Mouse (Mus musculus): Measurements from ENCODE around the gene Cct8. TPM values are rescaled to one million over a fixed set of nuclear protein-coding genes. Genes with fewer than 3 reads are reported as not detected.
A peak's percentile ranks its signal among the peaks of the same experiment; 100 is the strongest.

The Cct8 gene
- total RNA-seq, 2 experiments from 2014 or later, result 144 to 174 TPM

DNA sequence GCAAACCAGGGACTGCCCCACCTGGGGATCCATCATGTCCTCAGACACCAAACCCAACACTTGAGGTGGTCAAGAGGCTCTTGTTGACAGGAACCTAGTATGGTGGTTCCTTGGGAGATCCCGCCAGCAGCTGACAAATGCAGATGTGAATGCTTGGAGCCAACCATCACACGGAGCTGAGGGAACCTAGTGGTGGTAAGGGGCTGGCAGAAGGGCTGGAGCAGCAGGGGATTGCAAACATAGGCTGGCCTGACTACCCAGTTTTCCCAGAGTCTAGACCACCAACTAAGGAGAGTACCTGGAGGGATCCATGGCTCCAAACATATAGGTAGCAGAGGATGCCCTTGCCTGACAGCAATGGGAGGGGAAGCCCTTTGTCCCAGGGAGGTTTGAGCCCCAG, 42.4 kb downstream of the Cct8 start:
- DNase-seq (ENCODE audit: low spot score), result no peak
- intact Hi-C loops (cut with DNase I), result no loop called here

DNA sequence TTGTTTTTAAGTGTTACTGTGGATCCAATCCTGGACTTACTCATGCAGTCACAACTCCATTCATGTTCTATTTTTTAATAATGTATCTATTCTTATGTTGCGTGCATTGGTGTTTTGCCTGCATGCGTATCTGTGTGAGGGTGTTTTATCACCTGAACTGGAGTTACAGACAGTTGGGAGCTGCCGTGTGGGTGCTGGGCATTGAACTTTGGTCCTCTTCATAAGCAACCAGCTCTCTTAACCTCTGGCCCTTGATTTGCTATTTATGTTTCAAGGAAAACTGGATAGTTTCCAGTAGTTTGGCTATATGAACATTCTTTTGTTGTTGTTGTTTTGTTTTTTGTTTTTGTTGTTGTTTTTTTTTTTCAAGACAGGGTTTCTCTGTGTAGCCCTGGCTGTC, 50.1 kb downstream of the Cct8 start:
- DNase-seq (ENCODE audit: low spot score), result no peak
- intact Hi-C loops (cut with DNase I), result no loop called here

DNA sequence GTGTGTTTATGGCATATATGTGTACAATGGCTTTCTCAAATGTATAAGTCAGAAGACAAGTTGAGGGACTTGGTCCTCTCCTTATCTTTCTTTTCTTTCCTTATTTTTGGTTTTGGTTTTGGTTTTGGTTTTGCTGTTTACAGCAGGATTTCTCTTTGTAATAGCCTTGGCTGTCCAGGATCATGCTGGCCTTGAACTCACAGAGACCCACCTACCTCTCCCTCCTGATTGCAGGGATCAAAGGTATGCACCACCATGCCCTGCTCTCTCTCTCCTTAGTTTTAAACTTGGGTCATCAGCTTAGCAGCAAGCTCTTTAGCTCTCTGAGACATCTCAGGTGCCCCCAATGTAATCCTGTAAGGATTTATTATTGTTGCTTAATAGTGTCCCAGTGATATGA, 50.6 kb downstream of the Cct8 start:
- intact Hi-C loops (cut with DNase I), result no loop called here

DNA sequence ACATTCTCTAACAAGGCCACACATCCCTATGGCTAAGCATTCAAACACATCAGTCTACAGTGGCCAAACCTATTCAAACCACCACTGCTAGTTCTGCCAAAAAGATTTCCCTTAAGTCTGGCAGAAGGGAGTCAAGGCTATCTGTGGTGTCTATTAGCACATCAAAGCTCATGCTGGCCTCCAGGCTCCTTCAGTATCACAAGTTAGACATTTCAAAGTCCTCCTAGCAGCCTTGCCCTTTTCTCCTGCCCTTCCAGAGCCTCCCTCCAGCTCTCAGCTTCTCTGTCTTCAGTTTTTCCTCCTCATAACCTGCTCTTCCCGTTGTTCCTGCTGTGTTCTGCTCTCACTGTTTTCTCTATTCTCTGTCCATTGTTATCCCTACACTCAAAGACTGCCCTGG, 51.6 kb downstream of the Cct8 start:
- DNase-seq (ENCODE audit: low spot score), result no peak
- intact Hi-C loops (cut with DNase I), result no loop called here

More for the DNA sequence above, 50.6 kb downstream of the Cct8 start:
- no peak for DNase-seq (ENCODE audit: low spot score)

DNA sequence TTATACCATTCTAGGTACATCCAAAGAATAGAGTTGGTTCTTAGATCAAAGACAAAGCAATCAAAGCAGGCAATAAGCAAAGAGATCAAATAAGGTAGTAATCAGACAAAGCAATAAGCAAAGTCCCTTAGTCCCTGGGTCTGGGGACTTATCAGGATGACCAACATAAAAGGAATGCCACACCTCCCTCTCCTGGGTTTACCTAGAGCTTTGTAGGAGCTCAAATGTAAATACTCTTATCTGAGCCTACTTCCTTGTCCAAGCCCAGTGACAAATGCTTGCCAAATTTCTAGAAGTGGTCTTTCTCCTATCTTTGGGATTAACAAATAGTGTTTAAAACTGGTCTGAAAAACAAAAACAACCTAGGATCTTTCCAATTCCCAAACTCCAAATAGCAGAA, 52.4 kb downstream of the Cct8 start:
- intact Hi-C loops (cut with DNase I), result no loop called here
- no peak for DNase-seq (ENCODE audit: low spot score)

DNA sequence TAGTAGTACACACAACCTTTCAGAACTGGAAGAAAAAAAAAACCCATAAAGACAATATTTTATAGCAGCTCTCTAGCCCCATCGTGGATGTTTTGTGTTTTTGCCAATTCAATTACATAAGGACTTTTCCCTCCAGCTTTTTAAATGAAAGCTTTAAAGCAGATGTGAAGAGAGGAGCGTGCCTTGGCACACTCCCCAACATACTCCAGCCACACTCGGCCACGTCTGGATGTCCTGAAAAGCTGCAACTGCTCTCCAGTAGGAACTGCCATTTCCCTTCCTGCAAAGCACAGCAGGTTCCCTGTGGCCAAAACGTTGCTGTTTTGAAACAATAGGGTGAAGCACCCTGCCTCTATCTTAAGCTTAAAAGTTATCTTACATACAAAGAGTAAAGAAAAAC, 53.4 kb downstream of the Cct8 start:
- no peak for DNase-seq (ENCODE audit: low spot score)

DNA sequence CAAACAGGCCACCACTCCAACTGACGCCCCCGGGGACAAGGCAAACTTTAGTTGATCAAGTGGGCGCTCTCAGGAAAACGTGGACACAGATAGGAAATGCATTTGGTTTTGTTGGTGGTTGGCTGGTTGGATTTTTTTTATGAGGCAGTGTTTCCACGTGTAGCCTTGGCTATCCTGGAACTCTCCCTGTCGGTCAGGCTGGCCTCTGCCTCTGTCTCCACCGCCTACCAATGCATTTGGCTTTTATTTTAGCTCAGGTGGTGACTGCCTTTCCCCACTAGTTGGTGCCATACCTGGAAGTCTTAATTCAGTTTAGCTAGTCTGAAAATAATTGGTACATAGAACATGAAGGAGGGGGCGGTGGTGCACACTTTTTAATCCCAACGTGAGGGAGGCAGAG, 54.6 kb downstream of the Cct8 start:
- no peak for DNase-seq (ENCODE audit: low spot score)
- intact Hi-C loops (cut with DNase I), result loop anchor here (2.0 kb wide), 2 partner anchors 14 to 54 kb away; partner anchors contain the start of genes Cct8 and Usp16

More for the DNA sequence above, 53.4 kb downstream of the Cct8 start:
- intact Hi-C loops (cut with DNase I), result no loop called here

DNA sequence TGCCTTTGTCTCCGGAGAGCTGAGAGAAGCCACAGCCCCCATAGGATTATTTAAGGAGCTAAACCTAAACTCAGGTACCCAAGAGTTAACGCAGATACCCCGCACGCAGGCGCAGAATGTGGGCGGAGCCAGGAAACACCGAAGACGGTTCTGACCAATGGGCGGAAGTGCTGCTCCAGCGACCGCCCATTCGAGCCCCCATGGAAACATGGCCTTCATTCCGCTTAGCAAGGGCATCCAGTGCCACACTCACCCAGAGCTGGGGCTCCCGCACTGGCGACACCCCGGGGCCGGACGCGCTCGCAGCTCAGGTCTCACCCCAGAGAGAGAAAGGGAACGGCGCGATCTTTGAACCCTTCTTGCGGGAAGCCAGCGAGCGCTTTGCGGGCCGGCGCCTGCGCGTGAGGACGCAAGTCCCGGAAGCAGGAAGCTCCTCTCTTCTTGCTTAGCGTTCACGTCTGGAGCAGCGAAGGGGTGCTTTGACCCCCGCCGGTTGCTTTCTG, 55.4 kb downstream of the Cct8 start, which contains the start of gene Rwdd2b:
Gene Rwdd2b (minus strand): TSS at position 390 of the 503 bp plus-strand sequence.
- DNase-seq (ENCODE audit: low spot score), result peak; percentile 85
- intact Hi-C loops (cut with DNase I), result loop anchor here (2.0 kb wide), 2 partner anchors 15 to 55 kb away; partner anchors contain the start of genes Cct8 and Usp16

DNA sequence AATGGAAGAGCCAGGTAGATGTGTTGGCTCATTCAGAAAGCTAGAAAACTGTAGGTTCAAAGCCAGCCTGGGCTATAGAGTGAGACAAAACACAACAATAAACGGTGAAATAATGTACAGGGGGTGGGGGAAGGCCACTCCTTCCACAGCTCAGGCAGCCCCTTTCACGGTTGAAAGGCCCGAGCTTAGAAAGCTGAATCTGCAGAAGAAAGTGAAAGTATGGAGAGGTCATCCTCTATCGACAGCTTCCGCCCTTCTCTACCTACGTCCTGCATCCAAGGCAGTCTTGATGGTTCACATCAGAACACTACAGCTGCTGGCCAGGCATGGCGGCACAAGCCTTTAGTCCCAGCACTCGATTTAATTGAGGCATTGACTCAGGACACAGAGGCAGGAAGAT, 57.0 kb downstream of the Cct8 start:
- intact Hi-C loops (cut with DNase I), result no loop called here
- DNase-seq (ENCODE audit: low spot score), result no peak

DNA sequence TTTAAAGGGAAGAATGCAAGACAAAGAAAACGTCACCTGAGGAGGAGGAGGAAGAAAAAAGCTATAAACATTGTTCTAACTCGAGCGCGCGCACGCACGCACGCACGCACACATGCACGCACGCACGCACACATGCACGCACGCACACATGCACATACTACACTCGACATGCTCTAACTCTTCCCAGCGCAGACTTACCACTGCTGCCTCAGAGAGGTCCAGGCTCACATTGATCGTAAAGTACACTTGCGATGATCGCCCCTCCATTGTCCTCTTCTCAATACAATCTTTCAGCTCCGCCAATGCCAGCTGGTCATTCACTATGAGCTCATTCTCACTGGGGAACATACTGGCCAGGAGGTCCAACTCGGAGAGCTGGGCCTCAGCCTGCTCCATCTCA, 58.6 kb downstream of the Cct8 start:
- DNase-seq (ENCODE audit: low spot score), result no peak
- intact Hi-C loops (cut with DNase I), result no loop called here

DNA sequence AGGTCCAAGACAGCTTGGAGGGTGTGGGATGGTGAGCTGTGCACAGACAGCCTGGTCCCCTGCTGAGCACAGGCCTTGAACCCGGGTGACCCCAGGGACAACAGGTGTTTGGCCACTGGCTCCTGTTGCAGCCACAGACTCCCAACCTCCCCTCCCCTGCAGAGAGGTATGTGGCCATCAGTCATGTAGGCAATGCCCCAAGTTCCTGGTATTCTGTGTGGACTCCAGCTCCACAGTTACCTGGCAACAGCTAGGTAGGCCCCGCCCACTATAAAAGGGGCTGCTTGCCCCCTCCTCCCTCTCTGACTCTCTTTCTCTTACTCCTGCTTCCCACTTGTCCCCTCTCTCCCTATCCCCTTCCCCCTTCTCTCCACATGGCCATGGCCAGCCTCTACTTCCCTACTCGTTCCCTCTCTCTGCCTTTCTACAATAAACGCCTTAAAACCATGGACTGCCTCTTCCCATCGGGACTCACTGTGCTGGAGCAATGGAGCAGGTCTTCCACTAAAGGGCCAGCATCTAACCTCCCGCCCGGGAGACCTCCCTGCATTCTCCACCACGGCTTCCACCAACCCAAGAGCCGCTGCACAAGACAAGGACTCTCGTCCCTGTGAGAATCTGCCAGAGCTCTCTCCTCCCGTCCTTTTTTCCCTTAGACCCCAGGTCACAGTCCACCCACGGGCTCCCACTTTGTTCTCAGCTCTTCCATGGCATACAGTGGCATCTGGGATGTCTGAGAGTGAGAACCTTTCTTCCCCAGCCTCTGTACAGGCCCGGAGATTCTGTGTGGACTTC, 60.1 kb downstream of the Cct8 start:
- intact Hi-C loops (cut with DNase I), result no loop called here
- DNase-seq (ENCODE audit: low spot score), result no peak

DNA sequence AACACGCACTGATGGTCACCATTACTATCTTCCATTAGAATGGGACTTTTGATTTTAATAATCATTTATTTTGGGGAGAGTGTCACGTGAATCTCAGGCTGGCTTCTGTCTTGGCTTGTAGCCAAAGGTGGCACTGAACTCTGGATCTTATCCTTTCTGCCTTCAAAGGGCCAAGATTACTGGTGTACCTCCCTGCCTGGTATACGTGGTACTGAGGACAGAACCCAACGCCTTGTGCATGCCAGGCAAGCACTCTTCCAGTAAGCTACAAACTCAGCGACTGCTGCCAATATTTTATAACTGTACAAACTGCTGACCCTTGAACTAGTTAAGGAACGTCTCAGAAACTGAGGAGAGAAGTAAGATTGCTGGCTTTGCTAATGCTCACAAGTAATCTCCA, 60.7 kb downstream of the Cct8 start:
- intact Hi-C loops (cut with DNase I), result no loop called here
- no peak for DNase-seq (ENCODE audit: low spot score)

DNA sequence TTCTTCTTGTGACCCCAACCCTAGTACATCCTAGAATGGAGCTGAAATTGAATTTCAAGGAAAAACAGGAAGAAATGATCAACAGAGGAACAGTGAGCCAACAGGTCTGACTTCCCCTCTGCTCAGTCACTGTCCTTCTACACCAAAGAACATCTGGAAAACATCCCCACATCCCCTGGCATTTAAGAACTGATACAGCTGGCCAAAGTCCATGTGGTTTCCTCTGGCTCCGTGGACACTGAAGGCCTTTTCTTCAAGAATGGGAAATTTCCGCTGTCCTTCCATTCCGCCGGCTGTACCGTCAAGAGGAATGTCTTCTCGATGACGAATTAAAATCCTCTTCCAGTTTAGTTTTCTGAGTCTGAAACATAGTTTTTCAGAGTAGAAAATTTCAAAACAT, 61.4 kb downstream of the Cct8 start:
- intact Hi-C loops (cut with DNase I), result no loop called here
- no peak for DNase-seq (ENCODE audit: low spot score)

Other genes starting within 250 kb of the Cct8 start
- gene N6amt1, start 141.7 kb downstream of the Cct8 start, total RNA-seq (2021), result 10 to 100 TPM; 16.0 to 17.2 TPM
- 10 to 100 TPM; 19.7 to 21.8 TPM for gene Ltn1, start 63.3 kb downstream of the Cct8 start, total RNA-seq (2021)
- 1 to 10 TPM; 4.9 to 5.8 TPM for gene Rwdd2b, start 55.3 kb downstream of the Cct8 start, total RNA-seq (2021)
- gene Usp16, start 41.2 kb downstream of the Cct8 start, total RNA-seq (2021), result 10 to 100 TPM; 46.1 to 47.1 TPM
- 1 to 10 TPM; 2.2 to 2.3 TPM for gene Map3k7cl, start 57.5 kb upstream of the Cct8 start, total RNA-seq (2021)
- gene Bach1, start 203.1 kb upstream of the Cct8 start, total RNA-seq (2021), result 10 to 100 TPM; 25.8 to 33.0 TPM